Mouse (Mus musculus) erythroblast, embryonic 14.5 days (primary cell): ENCODE data around the gene Ppp4r1. TPM values are rescaled to one million over a fixed set of nuclear protein-coding genes. Genes with fewer than 3 reads are reported as not detected.

ENCODE experiments used
- H3K27me3 ChIP-seq: 2 replicates; pipeline ENCODE4 v1.6.1; 2012; ENCODE audit warnings: inconsistent platforms; ENCODE audit not compliant: control insufficient read depth
- H3K36me3 ChIP-seq: 2 replicates; pipeline ENCODE4 v1.6.1; 2012; ENCODE audit warnings: mild to moderate bottlenecking, inconsistent platforms; ENCODE audit not compliant: control insufficient read depth
- H3K4me1 ChIP-seq: 2 replicates; pipeline ENCODE4 v1.6.1; 2012; ENCODE audit warnings: inconsistent platforms; ENCODE audit not compliant: control insufficient read depth
- H3K4me3 ChIP-seq: replicated peaks from 2 replicates; pipeline ENCODE3; 2012; ENCODE audit warnings: moderate library complexity, mild to moderate bottlenecking, inconsistent platforms
- H3K9me3 ChIP-seq: 2 replicates; pipeline ENCODE4 v1.6.1; 2012; ENCODE audit warnings: low read length, inconsistent platforms, mixed read lengths; ENCODE audit not compliant: control insufficient read depth
- GATA1 ChIP-seq: IDR thresholded peaks from 2 replicates; pipeline ENCODE4 v1.6.1; 2012; ENCODE audit warnings: low read length, inconsistent platforms, mixed read lengths
- TAL1 ChIP-seq: IDR thresholded peaks from 3 replicates; pipeline ENCODE4 v1.6.1; 2012; ENCODE audit warnings: low read length, inconsistent platforms, mixed read lengths
- polyA plus RNA-seq: library from polyadenylated mRNA; stranded (reverse); fragments of >175 nt; gene quantifications from 2 replicates; pipeline ENCODE4 v1.2.3, GENCODE M21; 2012

Gene Ppp4r1
- polyA plus RNA-seq, 1 experiment, result 0.14 TPM

DNA sequence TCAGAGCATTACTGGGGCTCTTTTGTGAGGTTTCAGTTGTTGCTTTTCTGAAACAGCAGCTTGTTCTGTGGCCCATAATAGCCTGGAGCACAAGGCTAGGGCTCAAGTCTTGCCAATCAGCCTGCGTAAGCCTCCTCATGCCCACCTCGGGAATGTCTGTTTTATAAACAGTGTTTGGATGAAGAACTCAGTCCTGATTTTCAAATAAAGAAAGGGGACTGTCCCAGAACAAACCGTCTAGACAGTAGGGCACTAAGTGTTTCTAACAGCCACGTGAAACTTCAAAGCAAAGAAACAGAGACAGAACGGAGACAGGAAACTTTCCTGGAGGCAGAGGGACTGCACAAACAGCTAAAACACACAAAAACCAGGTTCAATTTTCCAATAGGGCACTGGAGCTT, 89.3 kb downstream of the Ppp4r1 start:
- Histone ChIP-seq H3K4me1 (peaks cover 26% of the 10 kb centered on the region), H3K9me3 (no peaks in the 10 kb centered on the region), H3K4me3 (no peak overlapping the region), H3K27me3 (no peaks in the 10 kb centered on the region), H3K36me3 (peaks cover 29% of the 10 kb centered on the region)
- TF ChIP-seq TAL1 (no peak), GATA1 (no peak)

DNA sequence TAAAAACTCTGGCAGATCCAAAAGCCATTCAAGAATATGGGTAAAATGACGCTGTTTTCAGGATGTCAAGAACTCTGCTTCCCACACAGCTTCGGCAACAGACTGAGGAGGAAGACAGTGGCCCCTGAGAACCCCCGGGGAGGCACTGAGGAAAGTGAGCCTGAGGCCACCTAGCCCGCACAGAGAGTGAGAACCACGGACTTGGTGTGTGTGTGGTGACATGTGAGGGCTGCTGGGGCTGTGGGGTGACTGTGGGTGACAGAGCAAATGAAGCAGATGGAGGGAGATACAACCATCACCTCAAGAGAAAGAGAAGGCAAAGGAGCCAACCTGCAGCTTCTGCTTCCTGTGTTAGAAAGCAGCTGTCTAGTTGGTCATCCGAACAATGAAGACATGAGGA, 89.7 kb downstream of the Ppp4r1 start:
- peaks cover 29% of the 10 kb centered on the region for H3K4me1 ChIP-seq
- TF ChIP-seq GATA1 (no peak), TAL1 (no peak)
- H3K36me3 ChIP-seq, result peaks cover 25% of the 10 kb centered on the region
- H3K4me3 ChIP-seq, result no peak overlapping the region
- H3K9me3 ChIP-seq, result no peaks in the 10 kb centered on the region
- no peaks in the 10 kb centered on the region for H3K27me3 ChIP-seq

DNA sequence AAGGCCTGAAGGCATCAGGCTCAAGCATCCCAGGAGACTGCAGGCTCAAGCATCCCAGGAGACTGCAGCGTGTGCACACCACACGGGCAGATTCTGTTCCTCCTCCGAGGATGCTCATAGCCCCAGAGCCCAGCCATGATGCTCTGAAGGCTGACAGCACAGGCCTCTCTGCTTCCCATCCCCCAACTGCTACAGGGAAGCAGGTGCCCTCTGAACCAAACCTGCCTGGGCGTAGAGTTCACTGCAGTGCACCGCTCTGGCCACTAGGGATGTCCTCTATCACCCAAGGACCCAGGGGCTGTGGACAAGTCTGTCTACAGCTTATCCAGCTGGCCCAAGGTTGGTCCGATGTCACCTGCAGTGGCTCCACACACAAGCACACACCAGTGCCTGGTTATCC, 90.3 kb downstream of the Ppp4r1 start:
- H3K9me3 ChIP-seq, result no peaks in the 10 kb centered on the region

DNA sequence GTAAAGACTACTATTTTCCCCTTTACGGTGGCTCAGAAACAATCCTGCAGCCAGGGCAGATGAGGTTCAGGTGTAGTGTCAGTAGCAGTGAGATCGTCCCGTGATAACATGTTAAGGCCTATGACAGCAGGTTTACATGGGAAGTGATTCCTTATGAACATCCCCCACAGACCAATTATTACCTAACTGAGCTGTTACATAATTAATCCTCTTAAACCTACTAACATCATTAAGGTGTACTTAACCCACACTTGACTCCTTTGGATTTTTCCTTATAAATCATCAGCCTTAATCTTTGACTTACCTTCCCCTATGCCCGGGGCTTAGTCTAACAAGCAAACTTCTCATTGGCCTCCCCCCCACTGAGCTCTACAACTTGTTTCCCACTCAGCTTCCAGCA, 90.8 kb downstream of the Ppp4r1 start:
- Histone ChIP-seq H3K27me3 (no peaks in the 10 kb centered on the region), H3K4me1 (peaks cover 30% of the 10 kb centered on the region)

More for the DNA sequence above, 90.3 kb downstream of the Ppp4r1 start:
- TF ChIP-seq TAL1 (no peak), GATA1 (no peak)
- Histone ChIP-seq H3K4me3 (no peak overlapping the region), H3K36me3 (peaks cover 19% of the 10 kb centered on the region), H3K4me1 (peaks cover 32% of the 10 kb centered on the region), H3K27me3 (no peaks in the 10 kb centered on the region)

DNA sequence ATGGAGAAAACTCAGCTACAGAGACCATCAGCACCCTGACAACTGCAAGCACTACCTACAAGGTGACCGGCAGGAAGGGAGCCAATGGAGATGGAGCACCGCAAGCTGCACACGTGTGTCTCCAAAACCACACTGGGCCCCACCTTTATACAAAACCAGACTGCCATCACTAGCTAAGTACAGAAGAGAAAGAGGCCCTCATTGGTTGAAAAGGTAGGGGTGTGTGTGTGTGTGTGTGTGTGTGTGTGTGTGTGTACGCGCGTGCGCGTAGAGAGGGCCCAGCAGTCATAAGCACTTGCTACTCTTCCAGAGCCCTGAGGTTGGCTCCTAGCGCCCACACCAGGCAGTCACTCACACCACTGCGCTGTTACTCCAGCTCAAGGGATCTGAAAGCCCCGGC, 91.5 kb downstream of the Ppp4r1 start:
- no peak for TF ChIP-seq GATA1
- no peak for TF ChIP-seq TAL1
- no peaks in the 10 kb centered on the region for H3K9me3 ChIP-seq
- peaks cover 18% of the 10 kb centered on the region for H3K36me3 ChIP-seq
- H3K27me3 ChIP-seq, result no peaks in the 10 kb centered on the region
- peaks cover 30% of the 10 kb centered on the region for H3K4me1 ChIP-seq
- no peak overlapping the region for H3K4me3 ChIP-seq

More for the DNA sequence above, 90.8 kb downstream of the Ppp4r1 start:
- TF ChIP-seq TAL1, result no peak
- TF ChIP-seq GATA1, result no peak
- Histone ChIP-seq H3K9me3 (no peaks in the 10 kb centered on the region), H3K4me3 (no peak overlapping the region), H3K36me3 (peaks cover 15% of the 10 kb centered on the region)

DNA sequence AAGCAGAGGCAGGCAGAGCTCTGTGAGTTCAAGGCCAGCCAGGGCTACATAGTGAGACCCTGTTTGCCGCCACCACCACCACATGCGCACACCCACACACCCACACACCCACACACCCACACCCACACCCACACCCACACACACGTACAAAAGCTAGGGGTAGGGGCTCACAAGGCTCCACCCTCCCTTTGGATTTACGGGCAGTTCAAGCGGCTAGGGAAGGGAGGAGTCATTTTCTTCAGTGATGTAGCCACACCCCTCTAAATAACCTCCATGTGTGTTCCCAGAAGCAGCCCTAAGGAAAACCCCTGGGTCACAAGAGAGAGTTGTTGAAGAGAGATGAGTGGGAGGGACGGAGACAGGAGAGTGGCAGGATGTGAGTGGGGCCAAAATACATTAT, 94.7 kb downstream of the Ppp4r1 start:
- Histone ChIP-seq H3K27me3 (no peaks in the 10 kb centered on the region), H3K36me3 (peaks cover 20% of the 10 kb centered on the region), H3K9me3 (no peaks in the 10 kb centered on the region), H3K4me3 (no peak overlapping the region), H3K4me1 (peaks cover 30% of the 10 kb centered on the region)
- TF ChIP-seq TAL1 (no peak), GATA1 (no peak)

DNA sequence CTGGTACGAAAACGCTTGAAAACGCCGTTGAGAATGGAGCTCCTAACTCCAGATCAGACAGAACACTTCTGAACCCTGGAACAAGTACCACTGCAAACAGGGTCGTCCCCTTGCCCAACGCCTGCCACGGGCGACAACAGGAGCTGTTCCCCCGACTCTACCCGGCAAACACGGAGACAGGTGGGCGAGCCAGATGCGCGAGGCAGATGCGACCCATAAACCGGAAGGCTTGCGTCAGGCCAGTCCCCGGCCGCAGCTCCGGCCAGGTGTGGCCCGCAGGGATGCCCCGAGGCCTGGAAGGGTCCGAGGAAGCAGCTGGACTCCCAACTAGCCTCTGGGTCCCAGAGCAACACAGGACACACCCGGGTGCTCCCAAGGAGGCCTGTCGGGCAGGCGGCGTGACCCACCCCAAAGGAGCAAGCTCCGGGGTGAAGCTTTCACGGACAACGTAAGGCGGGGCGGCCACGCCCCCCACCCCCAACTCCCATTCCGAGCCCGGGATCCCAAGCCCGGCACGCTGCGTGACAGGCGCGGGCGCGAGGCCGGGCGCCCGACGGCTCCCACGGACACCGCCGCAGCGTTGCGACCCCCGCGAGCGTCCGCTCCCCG, 101.8 kb downstream of the Ppp4r1 start:
- H3K4me1 ChIP-seq, result peaks cover 45% of the 10 kb centered on the region
- no peaks in the 10 kb centered on the region for H3K9me3 ChIP-seq
- TF ChIP-seq GATA1, result no peak
- TF ChIP-seq TAL1, result no peak
- H3K4me3 ChIP-seq, result peak overlapping the region; percentile 92
- H3K36me3 ChIP-seq, result no peaks in the 10 kb centered on the region; the same call in 1 of the 2 replicates
- H3K27me3 ChIP-seq, result no peaks in the 10 kb centered on the region

DNA sequence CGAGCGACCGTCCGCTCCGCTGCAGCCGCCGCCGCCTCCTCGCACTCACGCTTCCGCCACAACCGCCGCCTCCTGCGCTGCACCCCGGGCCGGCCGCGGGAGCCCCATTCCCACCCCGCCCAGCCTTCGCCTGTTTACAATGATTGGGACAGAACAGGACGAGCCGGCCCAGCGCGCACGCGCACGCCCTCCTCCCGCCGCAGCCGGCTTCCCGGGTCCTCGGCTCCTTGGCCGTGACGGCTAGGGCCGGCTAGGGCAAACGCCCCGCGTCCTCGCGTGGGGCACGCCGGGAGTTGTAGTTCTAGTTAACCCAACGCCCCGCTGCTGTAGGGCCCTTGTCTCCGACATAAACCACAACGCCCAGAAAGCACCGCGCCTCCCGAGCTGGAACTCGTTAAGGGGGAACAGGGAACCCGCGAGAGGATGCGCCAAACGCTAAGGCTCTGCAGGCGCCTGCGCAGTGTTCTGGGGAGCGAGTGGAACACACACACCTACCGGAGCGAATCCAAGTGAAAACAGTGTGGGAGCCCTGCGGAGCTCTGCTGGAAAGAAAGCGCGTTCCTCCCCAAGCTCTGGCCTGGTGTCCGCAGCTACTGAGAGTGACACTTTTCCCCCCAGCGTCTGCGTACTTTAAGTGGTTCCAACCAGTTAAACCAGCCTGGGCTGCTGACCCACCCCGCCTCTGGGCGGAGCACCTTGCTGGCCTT, 102.5 kb downstream of the Ppp4r1 start:
- Histone ChIP-seq H3K4me1 (peaks cover 45% of the 10 kb centered on the region), H3K36me3 (no peaks in the 10 kb centered on the region; the same call in 1 of the 2 replicates), H3K4me3 (peak overlapping the region; percentile 92), H3K9me3 (no peaks in the 10 kb centered on the region), H3K27me3 (no peaks in the 10 kb centered on the region)
- no peak for TF ChIP-seq GATA1
- TF ChIP-seq TAL1, result no peak

DNA sequence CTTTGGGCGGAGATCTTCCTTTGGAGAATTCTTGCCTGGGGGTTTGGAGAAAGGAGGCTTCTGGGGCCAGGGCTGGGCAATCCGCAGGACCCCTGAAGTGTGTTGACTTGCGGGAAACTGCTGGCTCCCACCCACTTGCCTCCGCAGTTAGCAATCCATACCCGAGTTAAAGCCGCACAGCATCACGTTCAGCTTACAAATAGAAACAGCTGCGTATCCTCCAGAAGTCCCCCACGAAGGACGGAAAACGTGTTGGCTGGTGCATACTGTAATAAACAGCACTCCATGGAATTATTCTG, 103.0 kb downstream of the Ppp4r1 start:
- H3K4me1 ChIP-seq, result peaks cover 45% of the 10 kb centered on the region
- H3K27me3 ChIP-seq, result no peaks in the 10 kb centered on the region
- TF ChIP-seq GATA1 (no peak), TAL1 (no peak)
- peak overlapping the region; percentile 92 for H3K4me3 ChIP-seq
- H3K9me3 ChIP-seq, result no peaks in the 10 kb centered on the region
- no peaks in the 10 kb centered on the region; the same call in 1 of the 2 replicates for H3K36me3 ChIP-seq
